Mouse (Mus musculus) bone marrow, adult 2 months (tissue): ENCODE measurements around the gene Itga6. TPM values are rescaled to one million over a fixed set of nuclear protein-coding genes. Genes with fewer than 3 reads are reported as not detected.

Experiments
- H3K27ac ChIP-seq: fragments of 200-500 bp; 2 replicates; pipeline ENCODE4 v1.5.1; 2012; ENCODE audit warnings: low read depth, mild to moderate bottlenecking, control low read depth, inconsistent platforms, low read length; ENCODE audit not compliant: control insufficient read depth, poor library complexity, insufficient read depth
- H3K4me1 ChIP-seq: fragments of 200-500 bp; 2 replicates; pipeline ENCODE4 v1.6.1; 2011; ENCODE audit warnings: low read length; ENCODE audit not compliant: control insufficient read depth, insufficient read depth
- H3K4me3 ChIP-seq: fragments of 200-500 bp; replicated peaks from 2 replicates; pipeline ENCODE3; 2011; ENCODE audit warnings: mild to moderate bottlenecking, low read depth, low read length, control low read depth; ENCODE audit not compliant: control insufficient read depth
- CTCF ChIP-seq: fragments of 200-500 bp; IDR thresholded peaks from 2 replicates; pipeline ENCODE4 v1.5.1; 2011; ENCODE audit warnings: low read length, control low read depth; ENCODE audit not compliant: control insufficient read depth, insufficient read depth
- POLR2A ChIP-seq: fragments of 200-500 bp; IDR thresholded peaks from 2 replicates; pipeline ENCODE4 v1.6.1; 2011; ENCODE audit warnings: low read depth, mild to moderate bottlenecking, control low read depth, low read length, borderline replicate concordance; ENCODE audit not compliant: control insufficient read depth
- WGBS: fragments of 180-500 bp; shearing (Covaris S2); methylation state at CpG from one replicate; pipeline ENCODE4 v1.1.7; 2018; 5-methylcytosine and 5-hydroxymethylcytosine counted together
- polyA plus RNA-seq: library from polyadenylated mRNA; stranded (reverse); fragments of >200 nt; gene quantifications from 2 replicates; pipeline ENCODE4 v1.2.4, GENCODE M21; 2011; ENCODE audit warnings: low replicate concordance; ENCODE audit not compliant: missing spikeins, insufficient read depth, insufficient read length

Gene Itga6
- polyA plus RNA-seq, 1 experiment = 38.3 TPM

- TF ChIP-seq POLR2A = no peak
- no peak for TF ChIP-seq CTCF
- WGBS = 90% methylated on average over 9 of the region's 9 CpGs
- no peak overlapping the region for H3K4me3 ChIP-seq
- no peak overlapping the region for H3K27ac ChIP-seq
- peaks cover 2% of the 10 kb centered on the region for H3K4me1 ChIP-seq
Observed at GRCm38 (mm10) chr2:71761081-71761480, 15.7 kb downstream of the Itga6 start.

GRCm38 (mm10) chr2:71764525-71764924 lies 19.1 kb downstream of the Itga6 start:
- 72% methylated on average over 5 of the region's 5 CpGs for WGBS
- Histone ChIP-seq H3K4me3 (no peak overlapping the region), H3K4me1 (no peaks in the 10 kb centered on the region; the same call in none of the 2 replicates), H3K27ac (no peak overlapping the region)
- no peak for TF ChIP-seq CTCF
- TF ChIP-seq POLR2A = no peak

- no peak overlapping the region for H3K27ac ChIP-seq
- WGBS = 60% methylated on average over 3 of the region's 3 CpGs
- no peak overlapping the region for H3K4me3 ChIP-seq
- TF ChIP-seq CTCF = no peak
- no peaks in the 10 kb centered on the region; the same call in none of the 2 replicates for H3K4me1 ChIP-seq
Observed at GRCm38 (mm10) chr2:71764961-71765735, 19.7 kb downstream of the Itga6 start.

- 77% methylated on average over 5 of the region's 5 CpGs for WGBS
- Histone ChIP-seq H3K27ac (no peak overlapping the region), H3K4me3 (no peak overlapping the region), H3K4me1 (no peaks in the 10 kb centered on the region; the same call in 1 of the 2 replicates)
- TF ChIP-seq CTCF (no peak), POLR2A (no peak)
Observed at GRCm38 (mm10) chr2:71766007-71766406, 20.6 kb downstream of the Itga6 start.

- TF ChIP-seq POLR2A = no peak
- TF ChIP-seq CTCF = no peak
- WGBS = 62% methylated on average over 6 of the region's 6 CpGs
- H3K4me1 ChIP-seq = peaks cover 2% of the 10 kb centered on the region; the same call in 1 of the 2 replicates
- no peak overlapping the region for H3K27ac ChIP-seq
- no peak overlapping the region for H3K4me3 ChIP-seq
Observed at GRCm38 (mm10) chr2:71767019-71767610, 21.7 kb downstream of the Itga6 start.

- TF ChIP-seq POLR2A (no peak), CTCF (no peak)
- Histone ChIP-seq H3K27ac (no peak overlapping the region), H3K4me1 (peaks cover 5% of the 10 kb centered on the region), H3K4me3 (no peak overlapping the region)
- WGBS = 55% methylated on average over 4 of the region's 4 CpGs
Observed at GRCm38 (mm10) chr2:71771762-71772161, 26.3 kb downstream of the Itga6 start.

GRCm38 (mm10) chr2:71773714-71774113 lies 28.3 kb downstream of the Itga6 start:
- Histone ChIP-seq H3K27ac (no peak overlapping the region), H3K4me1 (peaks cover 5% of the 10 kb centered on the region), H3K4me3 (no peak overlapping the region)
- no peak for TF ChIP-seq CTCF
- TF ChIP-seq POLR2A = no peak
- 57% methylated on average over 5 of the region's 5 CpGs for WGBS

GRCm38 (mm10) chr2:71774246-71774951 lies 29.0 kb downstream of the Itga6 start:
- H3K27ac ChIP-seq = no peak overlapping the region
- 72% methylated on average over 10 of the region's 10 CpGs for WGBS
- H3K4me1 ChIP-seq = peaks cover 5% of the 10 kb centered on the region
- H3K4me3 ChIP-seq = no peak overlapping the region
- TF ChIP-seq POLR2A (no peak), CTCF (no peak)

GRCm38 (mm10) chr2:71775201-71775611 lies 29.8 kb downstream of the Itga6 start:
- TF ChIP-seq CTCF = no peak
- no peak for TF ChIP-seq POLR2A
- Histone ChIP-seq H3K27ac (no peak overlapping the region), H3K4me3 (no peak overlapping the region), H3K4me1 (peaks cover 5% of the 10 kb centered on the region)
- 65% methylated on average over 9 of the region's 9 CpGs for WGBS
